Mouse (Mus musculus) adrenal gland, adult 8-10 months (tissue): ENCODE measurements at regions not wholly inside any gene's neighbourhood (a gene's known extent, or its start where the extent isn't known, plus 50 kb on each side); places are given as distances from the start of the nearest gene placed in this dataset.

Experiments
- DNase-seq: peaks from one replicate; pipeline ENCODE4 v3.0.0; 2022

DNA sequence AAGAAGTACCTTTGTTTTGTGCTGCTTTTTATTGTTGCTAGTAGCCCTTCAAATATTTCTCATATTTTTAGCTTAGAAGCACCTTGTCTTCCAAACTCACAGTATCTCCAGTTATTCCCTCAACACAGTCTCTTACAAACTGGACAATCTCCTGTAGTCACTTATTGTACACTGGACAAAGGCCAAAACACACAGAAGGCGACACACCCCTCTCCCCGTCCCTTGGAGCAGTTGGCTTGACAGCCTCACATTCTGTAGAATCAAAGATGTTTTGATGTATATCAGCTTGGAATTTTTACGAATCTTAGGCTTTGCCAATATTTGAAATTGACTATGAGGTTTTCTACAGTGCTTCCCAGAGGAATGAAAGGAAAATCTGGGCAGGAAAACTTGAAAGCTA, 309.8 kb upstream of the Gm5148 start:
- no peak for DNase-seq

DNA sequence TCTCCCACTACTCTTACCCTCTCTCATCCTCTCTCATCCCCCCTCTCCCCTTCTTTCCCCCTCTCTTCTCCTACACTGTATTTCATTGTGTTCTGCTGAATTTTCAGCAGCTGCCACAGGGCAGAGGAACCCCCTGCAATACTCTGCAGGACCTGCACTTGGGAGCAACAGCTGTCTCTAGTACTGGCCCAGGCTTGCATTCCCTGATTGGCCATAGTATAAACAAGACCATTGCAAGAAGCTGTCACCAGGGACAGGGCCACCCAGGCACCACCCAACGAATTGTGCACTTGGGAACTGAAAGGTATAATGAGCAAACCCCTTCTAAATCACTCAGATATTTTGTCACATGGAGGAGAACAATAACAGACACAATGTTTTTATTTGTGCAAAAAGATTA, 290.5 kb upstream of the Gm5148 start:
- no peak for DNase-seq

DNA sequence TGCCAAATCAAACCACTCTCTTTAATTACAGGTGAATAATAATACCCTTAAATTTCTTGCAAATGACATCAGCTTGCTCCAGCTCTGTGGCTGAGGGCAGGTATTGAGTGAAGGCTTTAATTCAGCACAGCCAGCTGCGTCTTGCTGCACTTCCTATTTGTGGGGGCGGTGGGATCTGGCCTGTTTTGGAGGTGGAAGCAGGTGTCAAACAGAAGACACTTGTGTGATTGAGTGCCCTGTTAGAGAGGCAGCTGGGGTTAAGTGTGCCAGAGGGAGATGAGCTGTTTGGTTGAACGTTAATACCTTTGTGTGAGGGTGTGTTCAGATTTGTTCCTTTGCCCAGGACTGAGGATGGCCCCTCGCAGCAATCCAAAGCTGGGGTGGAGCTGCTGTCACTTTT, 284.9 kb upstream of the Gm5148 start:
- no peak for DNase-seq

DNA sequence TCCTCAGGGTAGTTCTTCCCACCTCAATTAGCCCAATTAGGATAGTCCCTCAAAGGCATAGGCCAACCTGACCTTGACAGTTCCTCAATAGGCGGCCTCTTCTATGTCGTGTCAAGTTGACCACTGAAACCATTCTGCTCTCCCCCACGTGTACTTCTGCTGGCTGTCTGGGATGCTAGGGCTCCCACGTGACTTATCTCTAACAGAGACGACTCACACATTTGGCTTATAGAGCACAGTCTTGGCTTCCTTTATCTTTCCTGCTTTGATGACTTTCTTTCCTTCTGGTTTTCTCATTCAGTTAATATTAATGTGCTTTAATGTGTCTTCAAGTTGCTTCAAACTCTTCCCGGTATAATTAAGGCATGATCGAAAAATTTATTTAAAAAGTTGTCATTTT, 284.0 kb upstream of the Gm5148 start:
- no peak for DNase-seq

DNA sequence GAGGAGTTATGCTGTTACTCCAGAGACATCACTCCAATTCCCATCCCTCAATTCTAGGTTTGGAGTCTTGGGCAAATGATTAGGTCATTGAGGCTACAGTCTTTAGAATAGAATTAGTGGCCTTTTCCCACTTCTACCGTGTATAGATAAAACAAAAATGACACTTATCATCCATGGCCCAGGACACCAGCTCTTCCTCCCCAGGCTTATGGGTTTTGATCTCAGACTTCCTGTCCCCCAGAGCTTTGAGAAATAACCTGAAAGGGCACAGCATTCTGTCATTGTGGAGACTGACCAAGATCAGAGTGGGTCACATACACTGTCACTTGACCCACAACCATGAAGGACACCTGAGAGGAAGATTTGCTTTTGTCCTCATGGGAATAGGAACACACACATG, 283.3 kb upstream of the Gm5148 start:
- DNase-seq, result no peak

DNA sequence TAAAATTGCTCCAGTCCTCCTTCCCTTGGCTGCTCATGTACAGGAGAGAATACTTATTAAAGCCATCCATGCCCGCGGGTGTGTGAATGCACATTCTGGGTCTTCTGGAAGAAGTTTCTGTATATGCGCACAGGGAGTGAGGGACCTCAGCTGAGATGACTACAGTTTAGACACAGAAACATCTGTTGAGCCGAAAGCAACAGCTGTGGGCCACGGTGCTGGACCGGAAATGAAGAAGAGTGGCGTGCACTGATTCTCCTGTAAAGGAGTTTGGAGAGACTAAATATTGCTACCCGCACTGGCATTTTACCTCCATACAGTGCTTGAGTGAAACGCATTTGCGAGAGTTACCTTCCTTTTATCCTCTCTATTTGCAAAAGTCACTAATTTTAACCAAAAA, 278.0 kb upstream of the Gm5148 start:
- DNase-seq, result no peak

DNA sequence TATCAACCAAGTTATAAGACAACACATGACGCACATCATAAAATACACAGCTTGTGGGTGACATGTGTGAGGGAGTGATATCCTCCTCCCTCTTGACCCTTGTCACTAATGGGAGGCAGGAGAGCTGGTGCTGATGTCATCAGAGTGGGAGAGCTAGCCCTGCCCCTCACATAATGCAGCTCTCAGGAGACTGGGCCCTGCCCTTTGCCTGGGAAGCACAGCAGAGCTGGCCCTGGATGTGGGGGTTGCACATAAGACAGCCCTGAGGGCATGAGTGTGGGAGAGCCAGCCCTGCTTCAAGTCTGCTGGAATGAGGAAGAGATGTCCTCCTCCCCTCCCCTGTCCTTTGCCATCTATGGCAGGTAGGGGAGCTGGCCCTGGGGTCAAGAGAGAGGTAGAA, 275.5 kb upstream of the Gm5148 start:
- DNase-seq, result no peak

DNA sequence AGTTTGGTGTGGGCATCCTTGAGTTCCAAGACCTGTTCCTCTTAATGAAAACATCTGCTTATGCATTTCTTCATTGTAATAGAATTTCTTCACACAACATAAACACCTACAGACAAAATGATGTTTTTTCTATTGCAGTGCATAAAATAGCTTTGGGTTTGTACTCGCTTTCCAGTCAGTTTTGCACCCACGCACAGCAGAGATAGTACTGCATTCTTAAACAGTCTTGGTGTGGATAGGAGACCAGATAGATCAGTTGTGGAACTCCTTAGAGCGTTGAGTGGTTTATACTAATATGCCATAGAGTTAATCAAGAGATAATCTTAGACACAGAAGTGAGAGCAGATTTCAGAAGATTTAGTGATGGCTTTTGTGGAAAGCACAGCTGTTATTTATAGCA, 273.7 kb upstream of the Gm5148 start:
- DNase-seq, result no peak

DNA sequence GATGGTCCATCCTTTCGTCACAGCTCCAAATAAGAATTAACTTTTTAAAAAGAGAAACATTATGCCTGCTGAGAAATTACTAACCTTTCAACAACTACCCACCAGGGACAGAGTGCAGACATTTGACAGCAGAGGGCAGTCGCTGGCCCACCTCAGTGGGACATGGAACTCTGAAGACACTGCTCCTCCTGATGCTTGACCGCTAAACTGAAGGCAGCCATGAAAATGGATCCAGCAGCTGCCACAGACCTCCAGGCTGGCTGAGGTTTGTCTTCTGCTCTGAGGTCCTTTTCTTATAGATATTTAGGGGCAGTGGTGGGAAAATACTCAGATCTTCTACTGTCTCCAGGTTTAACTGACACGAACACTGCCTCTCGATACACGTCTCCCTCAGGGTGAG, 265.7 kb upstream of the Gm5148 start:
- DNase-seq, result no peak

DNA sequence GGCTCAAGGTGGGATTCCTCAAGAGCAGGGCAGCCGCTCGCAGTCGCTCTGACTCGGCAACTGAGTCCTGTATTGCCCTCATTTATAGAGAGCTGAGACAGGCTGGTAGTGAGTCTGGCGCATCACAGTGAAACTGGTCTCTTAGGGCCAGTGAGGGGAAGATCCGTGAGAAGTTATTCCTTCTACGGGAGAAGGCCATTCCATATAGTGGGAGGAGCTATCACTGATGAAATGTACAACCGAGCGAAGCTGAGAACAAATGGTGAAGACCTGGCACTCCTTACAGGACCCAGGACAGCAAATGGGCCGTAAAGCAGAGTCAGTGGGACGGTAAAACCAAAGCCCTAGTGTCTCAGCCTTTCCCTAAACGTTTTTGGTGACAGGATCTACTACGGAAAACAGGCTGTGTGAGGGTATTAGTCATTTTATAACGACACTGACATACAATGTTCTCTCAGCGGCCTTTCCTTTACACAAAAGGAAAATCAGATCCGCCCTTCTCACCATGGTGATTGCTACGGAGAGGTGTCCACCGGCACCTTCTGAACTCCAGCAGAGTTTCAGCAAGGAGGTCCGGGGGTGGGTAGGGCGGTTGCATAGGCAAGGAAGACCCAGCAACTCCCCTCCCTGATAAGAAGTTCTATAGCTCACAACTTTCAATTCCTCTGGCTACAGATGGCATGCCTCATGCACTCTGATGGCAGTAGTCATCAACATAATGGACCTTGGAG, 263.6 kb upstream of the Gm5148 start:
- DNase-seq, result no peak

DNA sequence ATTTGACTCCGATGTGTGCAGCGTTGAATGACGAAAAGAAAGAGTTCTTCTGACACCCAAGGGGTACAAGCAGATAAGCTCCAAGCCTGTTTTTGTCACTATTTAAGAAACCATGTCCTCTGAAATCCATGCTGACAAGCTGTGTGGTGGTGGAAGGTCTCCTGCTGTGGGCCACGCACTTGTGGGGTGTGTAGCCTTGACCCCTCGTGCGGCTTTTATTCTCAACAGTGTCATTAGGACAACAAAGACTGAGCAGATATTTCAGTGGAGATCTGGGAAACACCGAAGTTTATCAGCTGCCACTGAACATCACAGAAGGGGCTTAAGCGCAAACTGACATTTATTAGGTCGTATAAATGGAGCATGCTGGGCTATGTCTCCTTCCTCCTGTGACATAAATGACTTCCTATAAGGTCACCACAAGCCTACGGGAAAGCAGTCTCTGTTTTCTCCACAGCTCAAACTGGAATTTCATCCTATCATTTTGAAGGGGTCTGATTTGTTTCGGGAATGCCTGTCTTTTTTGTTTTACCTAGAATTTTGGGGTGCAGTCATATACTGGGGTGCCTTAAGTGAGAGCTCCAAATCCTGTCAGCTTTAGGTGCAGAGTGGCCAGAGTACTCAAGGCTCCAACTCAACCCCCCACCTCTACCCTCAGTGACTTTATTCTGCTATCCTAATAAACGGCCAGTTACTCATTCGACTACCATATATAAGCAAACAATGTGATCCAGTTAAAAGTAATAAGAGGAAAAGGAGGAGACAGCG, 262.9 kb upstream of the Gm5148 start:
- no peak for DNase-seq

DNA sequence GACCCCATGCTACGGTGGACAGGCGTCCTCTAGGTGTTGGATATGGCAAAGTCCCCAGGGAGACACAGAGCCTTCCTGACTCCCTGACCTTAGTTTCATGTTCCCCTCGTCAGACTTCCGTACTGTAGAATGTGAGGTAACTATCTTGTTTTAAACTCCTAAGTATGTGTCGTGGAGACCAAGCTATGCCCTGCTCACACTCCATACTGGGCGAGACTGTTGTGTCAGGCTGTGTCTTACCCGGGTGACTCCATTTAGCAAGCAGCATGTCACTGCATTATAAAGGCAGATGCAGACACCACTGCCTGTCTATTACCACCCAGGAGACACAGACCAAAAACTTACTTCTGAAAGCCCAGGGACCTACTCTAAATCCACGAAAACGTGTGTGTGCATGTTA, 260.4 kb upstream of the Gm5148 start:
- no peak for DNase-seq

DNA sequence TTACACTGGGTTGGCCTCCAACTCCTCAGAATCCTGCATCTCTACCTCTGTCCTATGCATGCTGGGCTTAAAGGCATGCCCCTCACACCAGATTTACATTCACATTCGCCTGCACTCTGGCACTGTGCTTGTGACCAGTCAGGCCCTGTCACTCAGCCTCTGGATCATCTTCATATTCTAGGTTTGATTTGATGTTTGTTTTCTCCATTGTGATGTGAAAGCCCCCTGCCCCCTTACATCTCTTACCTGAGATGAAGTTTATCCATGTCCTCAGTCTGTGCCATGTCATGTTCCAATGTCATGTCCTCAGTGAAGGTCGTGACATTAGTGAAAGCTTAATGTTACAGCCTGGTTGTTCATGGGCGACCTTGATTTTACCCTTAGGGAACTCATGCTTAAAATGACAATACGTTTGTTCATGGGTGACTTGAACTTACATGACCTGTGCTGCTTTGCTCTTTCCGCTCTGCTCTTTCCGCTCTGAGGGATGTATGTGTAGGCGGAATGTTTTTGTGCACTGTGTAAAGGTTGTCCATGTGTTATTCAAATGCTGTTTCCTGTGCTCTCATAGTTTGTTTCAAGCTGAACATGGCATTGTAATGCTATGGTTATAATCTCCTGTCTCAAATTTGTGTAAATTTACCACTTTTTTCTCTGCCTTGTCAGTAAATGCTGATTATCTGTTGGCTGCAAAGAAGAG, 257.3 kb upstream of the Gm5148 start:
- DNase-seq, result no peak

DNA sequence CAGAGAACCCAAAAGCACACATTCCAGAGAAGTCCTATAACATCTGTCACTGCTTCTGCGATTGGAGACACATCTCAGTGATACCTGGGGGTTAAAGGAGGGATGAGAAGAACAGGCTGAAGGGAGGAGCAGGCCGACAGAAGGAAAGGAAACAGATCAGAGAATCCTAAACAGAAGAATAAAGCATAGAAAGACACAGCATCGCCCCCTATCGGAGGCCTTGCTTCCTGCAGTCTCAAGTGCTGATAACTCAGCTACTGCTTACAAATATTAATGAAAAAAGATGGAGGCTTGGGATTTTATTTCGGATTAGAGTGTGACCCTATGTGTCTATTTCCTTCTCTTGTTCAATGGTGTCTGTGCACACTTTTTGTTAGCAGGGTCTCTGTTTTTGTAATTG, 255.6 kb upstream of the Gm5148 start:
- DNase-seq, result no peak

DNA sequence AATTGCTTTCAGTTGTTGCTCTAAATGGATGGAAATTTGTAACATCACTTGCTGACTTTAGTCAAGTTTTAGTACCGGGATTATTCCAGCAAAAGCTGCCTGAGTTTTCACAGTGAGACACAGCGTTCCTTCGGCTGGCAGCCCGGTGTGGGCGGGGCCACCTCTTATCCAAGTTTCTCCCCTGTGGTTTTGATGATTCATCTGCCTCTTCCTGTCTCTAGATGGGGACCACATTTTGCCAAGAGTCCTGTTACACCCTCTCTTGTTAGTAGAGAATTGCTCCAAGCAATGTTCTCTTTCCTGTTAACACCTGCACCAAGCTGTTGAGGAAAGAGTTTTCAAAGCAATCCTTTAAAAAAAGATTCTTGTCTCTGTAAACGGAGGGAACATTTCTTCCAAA, 254.2 kb upstream of the Gm5148 start:
- DNase-seq, result peak; percentile 60

DNA sequence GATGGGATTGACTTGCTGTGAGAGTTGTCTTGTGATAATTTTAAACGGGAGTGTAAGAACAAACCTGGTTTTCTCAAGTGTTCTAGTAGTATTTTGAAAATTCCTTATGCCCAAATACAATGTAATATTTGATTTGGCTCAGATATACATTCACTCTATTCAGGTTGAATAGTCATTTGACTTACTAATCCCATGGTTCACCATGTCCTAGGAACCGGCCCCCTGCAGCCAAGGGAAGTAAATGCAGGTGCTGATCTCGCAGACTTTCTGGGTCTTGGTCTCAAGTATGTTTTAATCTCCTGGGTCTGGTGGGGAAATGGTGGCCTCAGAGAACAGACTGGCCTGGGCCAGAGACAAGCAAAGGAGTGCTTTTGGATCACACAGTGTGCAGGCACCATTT, 253.2 kb upstream of the Gm5148 start:
- DNase-seq, result no peak

DNA sequence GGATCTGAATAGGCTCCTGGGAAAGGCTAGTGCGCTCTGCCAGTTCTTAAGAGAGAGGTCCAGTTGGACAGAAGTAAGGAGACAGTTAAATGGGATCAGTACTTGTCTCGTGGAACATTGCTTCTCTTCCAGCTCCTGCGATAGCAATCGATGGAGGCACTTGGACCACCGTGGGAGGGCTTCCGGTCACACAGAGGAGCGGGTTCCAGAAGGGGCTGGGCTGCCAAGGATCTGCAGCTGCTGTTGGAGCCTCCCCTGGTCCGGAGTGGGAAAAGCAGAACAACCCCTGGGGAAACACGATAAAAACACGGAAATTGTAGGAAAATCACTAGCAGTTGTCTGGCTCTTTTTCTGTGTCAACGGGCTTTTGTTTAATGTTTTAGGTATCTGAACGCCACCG, 252.3 kb upstream of the Gm5148 start:
- peak; percentile 10 for DNase-seq

DNA sequence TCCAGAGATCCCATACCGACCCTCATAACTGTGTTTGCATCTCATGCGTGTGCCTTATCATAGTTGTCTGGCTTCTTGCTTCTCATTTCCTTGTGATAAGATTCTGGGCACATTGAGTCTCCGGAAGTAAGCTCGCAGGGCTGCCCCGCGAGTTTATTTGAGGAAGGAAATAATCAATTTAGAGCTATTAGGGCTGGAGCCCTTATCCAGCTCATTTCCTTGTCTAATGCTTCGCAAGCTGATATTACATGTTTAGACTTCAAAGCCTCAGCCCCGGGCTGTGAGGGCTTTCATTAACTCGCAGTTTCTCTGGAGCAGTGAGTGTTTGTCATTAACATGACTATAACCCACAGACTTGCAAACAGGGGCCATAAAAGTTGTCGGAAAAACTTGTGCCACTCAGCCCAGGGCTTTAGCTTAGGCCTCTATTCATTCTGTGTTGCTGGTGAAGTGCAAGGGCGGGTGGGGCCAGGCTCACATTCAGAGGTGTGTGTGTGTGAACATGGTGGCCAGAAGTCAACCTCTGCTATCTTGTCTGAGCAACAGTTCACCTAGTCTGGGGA, 251.0 kb upstream of the Gm5148 start:
- no peak for DNase-seq

DNA sequence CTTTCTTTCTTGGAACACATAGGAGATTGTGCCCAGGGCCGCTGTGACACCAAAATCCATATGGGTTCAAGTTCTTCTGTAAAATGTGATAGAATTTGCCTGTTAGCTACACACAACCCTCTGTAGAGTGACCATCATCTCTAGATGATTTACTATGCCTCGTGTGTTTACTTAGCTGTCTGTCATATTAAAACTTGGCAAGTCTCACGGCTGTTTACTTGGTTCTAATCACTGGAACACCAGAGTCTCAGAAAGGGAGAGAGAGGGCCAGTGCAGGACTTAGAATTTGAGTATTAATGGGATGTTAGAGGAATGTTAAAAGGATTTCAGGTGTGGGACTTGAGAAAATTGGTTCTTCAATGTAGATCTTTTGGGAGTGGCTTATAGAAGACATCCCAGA, 248.6 kb upstream of the Gm5148 start:
- DNase-seq, result no peak

DNA sequence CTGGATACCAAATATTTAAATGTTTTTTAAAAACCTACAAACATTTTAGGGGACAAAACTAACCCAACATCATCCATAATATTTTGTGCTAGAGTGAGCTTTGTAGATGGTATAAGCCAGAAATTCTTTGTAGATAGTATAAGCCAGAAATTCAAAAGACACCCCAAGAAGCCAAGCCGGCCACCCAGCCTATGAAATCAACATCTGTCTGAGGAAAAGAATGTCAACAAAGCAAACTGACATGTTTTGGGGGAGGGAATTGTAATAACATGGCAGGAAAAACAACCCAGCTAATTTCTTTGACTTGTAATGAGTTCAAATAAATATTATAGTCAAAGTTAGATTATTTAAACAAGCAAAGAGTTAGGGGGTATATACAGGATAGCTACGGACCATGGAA, 246.9 kb upstream of the Gm5148 start:
- no peak for DNase-seq

DNA sequence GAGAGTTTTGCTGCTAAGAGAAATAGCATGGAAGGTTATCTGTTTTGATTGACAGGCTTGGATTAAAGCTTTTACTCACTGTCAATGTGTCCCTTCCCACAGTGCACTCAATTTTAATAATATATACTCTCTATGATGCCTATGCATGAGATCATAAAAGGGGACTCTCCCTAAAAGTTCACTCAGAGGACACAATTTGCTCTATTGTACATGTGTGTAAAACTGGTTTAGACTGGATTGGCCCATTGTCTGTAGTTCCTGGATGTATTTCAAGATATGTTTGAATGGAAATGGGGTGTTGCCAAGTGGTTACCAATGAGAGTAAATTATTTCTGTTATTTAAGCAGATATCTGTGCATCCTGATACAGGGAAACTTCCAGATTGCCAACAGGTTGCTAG, 244.4 kb upstream of the Gm5148 start:
- no peak for DNase-seq

DNA sequence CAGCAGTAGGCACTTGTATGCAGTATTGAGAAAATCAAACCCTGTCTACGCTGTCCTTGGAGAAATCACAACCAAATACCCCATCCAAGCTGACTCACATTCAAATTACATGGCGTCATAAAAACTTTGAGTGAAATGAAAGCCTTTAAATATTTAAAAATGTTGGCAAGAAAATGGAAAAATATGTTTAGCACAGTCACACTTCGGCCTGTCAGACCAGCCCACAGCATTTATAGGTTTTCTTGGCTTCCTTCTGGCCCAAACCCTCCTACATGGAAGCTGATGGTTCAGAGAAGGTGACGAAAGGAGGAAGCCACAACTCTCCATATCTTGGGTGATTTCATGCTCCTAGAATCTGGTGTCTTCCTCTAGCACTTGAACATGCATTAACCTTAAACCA, 240.9 kb upstream of the Gm5148 start:
- no peak for DNase-seq

DNA sequence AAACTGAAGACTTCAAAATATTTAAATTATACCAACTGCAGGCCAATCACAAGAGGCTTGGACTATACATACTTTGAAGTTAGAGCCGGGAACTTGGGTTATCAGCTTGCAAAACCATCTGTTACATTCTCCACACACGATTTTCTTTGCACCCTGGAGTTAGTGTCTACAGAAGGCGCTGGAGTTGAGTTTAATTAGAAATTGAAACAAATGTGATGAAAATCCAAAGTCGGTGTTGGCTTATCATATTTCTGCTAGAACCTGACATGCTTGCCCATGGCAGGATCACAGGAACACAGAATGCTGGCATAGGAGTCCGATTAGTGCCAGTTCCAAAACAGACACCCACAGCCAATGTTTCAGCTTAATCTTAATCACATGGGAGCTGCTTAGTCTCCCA, 239.8 kb upstream of the Gm5148 start:
- DNase-seq, result no peak

DNA sequence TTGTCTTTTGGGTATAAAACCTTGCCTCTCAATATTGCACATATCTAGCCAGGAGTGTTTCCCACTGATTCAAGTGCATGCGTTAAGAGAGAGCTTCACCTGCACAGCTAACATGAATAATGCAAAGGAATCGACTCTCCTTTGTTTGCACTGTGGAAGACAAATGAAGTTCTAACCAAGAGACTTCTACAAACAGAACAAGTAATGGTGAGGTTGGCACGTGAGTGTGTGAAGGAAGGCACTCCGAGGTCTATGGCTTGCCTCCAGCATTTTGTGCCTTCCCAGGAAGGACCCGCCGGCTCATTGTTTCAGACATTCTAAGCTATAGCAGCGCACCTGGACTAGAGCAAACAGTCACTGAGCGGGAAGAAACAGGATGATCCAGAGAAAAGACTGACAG, 238.5 kb upstream of the Gm5148 start:
- no peak for DNase-seq
